Mouse (Mus musculus): ENCODE measurements at regions not wholly inside any gene's neighbourhood (a gene's known extent, or its start where the extent isn't known, plus 50 kb on each side); places are given as distances from the start of the nearest gene placed in this dataset.

DNA sequence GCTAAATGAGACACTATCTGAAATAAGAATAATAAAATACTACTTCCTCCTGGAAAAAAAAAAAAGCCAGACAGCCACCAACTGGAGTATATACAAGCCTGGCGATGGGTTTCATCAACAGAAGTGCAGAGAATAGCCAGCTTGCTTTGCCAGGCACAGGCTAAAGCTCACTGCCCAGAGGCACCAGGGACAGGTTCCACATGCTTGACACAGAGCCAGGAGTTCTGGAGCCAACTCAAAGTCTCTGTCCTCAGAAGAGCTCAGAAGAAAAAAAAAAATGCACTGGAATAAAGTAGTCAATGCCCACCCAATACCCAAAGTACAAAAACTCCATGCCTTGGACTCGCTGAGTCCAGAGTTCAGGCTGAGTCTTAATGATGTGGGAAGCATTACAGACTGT, 250.3 kb upstream of the Rgma start:
- Histone ChIP-seq H3K9me3 (replicated peaks; ENCODE audit: control insufficient read depth, low read length) (no peaks in the 10 kb centered on the region), H3K27me3 (ENCODE audit: control insufficient read depth, insufficient read depth, low read length) (peaks cover 19% of the 10 kb centered on the region), H3K4me2 (no peak overlapping the region), H3K9ac (ENCODE audit: low read depth, low read length) (no peak overlapping the region), H3K4me1 (ENCODE audit: control insufficient read depth, insufficient read depth, low read length) (no peaks in the 10 kb centered on the region), H3K27ac (ENCODE audit: low read depth, low read length) (no peak overlapping the region), H3K4me3 (ENCODE audit: low read depth, low read length) (no peak overlapping the region), H3K36me3 (ENCODE audit: control insufficient read depth, insufficient read depth, low read length) (no peaks in the 10 kb centered on the region)
- no peak for ATAC-seq (replicated peaks; ENCODE audit: insufficient number of reproducible peaks, low FRiP score, low TSS enrichment)
- WGBS (ENCODE audit: insufficient replicate concordance) = 80% methylated on average over 2 of the region's 2 CpGs

DNA sequence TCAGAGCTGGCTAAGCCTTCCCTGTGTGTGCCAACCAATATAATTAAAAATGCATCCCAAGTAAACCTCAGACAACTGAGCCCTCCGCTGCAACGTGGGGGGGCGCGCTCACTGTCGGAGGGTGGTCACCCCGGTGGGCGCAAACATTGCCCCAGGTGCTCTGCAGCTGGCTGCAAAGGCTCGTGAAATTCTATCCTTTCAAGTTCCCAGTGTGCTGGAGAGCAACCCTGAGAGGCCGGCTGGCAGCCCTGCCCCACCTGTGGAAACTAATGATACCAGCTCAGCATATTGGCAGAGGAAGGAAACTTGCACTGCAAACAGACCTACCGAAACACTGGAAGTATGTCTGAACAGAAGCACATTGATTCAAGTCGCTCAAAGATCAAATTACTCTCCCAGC, 249.4 kb upstream of the Rgma start:
- ATAC-seq (replicated peaks; ENCODE audit: insufficient number of reproducible peaks, low FRiP score, low TSS enrichment) = no peak

DNA sequence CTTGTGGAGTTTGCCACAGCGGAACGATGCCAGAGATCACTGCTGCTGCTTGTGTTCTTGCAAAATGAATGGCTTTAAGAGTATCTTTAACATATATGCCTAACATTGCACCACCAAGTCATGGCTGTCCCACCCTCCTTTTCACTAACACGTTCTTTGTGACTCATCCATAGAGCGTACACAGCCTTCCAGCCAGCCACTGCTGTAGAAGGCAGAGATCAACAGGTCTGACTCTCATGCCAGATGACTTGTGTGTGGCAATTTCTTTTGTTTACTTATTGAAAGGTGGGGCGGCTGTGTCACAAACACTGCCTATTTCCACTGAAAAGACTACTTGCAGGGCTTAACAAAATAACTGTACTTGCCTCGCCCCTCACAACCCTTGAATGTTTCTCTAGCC, 239.5 kb upstream of the Rgma start:
- H3K27ac ChIP-seq (ENCODE audit: low read depth, low read length) = no peak overlapping the region
- no peaks in the 10 kb centered on the region for H3K4me1 ChIP-seq (ENCODE audit: control insufficient read depth, insufficient read depth, low read length)
- H3K4me3 ChIP-seq (ENCODE audit: low read depth, low read length) = no peak overlapping the region
- 80% methylated on average over 6 of the region's 6 CpGs for WGBS (ENCODE audit: insufficient replicate concordance)
- no peak for ATAC-seq (replicated peaks; ENCODE audit: insufficient number of reproducible peaks, low FRiP score, low TSS enrichment)
- no peak overlapping the region for H3K4me2 ChIP-seq
- H3K27me3 ChIP-seq (ENCODE audit: control insufficient read depth, insufficient read depth, low read length) = peaks cover 27% of the 10 kb centered on the region
- no peak overlapping the region for H3K9ac ChIP-seq (ENCODE audit: low read depth, low read length)
- H3K36me3 ChIP-seq (ENCODE audit: control insufficient read depth, insufficient read depth, low read length) = no peaks in the 10 kb centered on the region
- H3K9me3 ChIP-seq (replicated peaks; ENCODE audit: control insufficient read depth, low read length) = no peaks in the 10 kb centered on the region

More for the DNA sequence above, 249.4 kb upstream of the Rgma start:
- no peak overlapping the region for H3K4me2 ChIP-seq
- H3K4me3 ChIP-seq (ENCODE audit: low read depth, low read length) = no peak overlapping the region
- no peak overlapping the region for H3K9ac ChIP-seq (ENCODE audit: low read depth, low read length)
- peaks cover 19% of the 10 kb centered on the region for H3K27me3 ChIP-seq (ENCODE audit: control insufficient read depth, insufficient read depth, low read length)
- no peaks in the 10 kb centered on the region for H3K4me1 ChIP-seq (ENCODE audit: control insufficient read depth, insufficient read depth, low read length)
- 17% methylated on average over 11 of the region's 11 CpGs for WGBS (ENCODE audit: insufficient replicate concordance)
- no peaks in the 10 kb centered on the region for H3K36me3 ChIP-seq (ENCODE audit: control insufficient read depth, insufficient read depth, low read length)
- H3K27ac ChIP-seq (ENCODE audit: low read depth, low read length) = no peak overlapping the region
- no peaks in the 10 kb centered on the region for H3K9me3 ChIP-seq (replicated peaks; ENCODE audit: control insufficient read depth, low read length)

DNA sequence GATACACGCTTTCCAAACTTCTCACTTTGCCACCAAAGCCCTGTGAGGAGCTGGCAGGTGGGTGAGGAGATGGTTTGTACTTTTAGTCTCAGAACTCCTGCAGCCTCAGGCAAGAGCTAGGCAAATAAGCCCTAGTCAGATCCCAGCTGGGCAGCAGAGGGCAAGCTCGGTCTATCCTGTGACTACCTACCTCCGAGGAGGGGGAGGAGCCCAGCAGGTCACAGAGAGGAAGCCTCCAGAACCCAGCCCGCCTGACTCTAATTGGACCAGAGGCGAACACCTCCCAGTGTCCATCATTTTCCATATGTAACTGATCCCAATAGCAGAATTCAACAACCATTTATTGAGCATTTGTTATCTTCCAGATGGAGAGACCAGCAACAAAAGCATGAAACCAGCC, 237.0 kb upstream of the Rgma start:
- ATAC-seq (replicated peaks; ENCODE audit: insufficient number of reproducible peaks, low FRiP score, low TSS enrichment) = no peak
- Histone ChIP-seq H3K4me1 (ENCODE audit: control insufficient read depth, insufficient read depth, low read length) (no peaks in the 10 kb centered on the region), H3K4me3 (ENCODE audit: low read depth, low read length) (no peak overlapping the region), H3K27ac (ENCODE audit: low read depth, low read length) (no peak overlapping the region), H3K9me3 (replicated peaks; ENCODE audit: control insufficient read depth, low read length) (no peaks in the 10 kb centered on the region), H3K27me3 (ENCODE audit: control insufficient read depth, insufficient read depth, low read length) (peaks cover 32% of the 10 kb centered on the region), H3K4me2 (no peak overlapping the region), H3K9ac (ENCODE audit: low read depth, low read length) (no peak overlapping the region), H3K36me3 (ENCODE audit: control insufficient read depth, insufficient read depth, low read length) (no peaks in the 10 kb centered on the region)
- 20% methylated on average over 5 of the region's 5 CpGs for WGBS (ENCODE audit: insufficient replicate concordance)

GRCm38 (mm10) chr7:73138861-73139493, 236.3 kb upstream of the Rgma start:
- Histone ChIP-seq H3K27me3 (ENCODE audit: control insufficient read depth, insufficient read depth, low read length) (peaks cover 32% of the 10 kb centered on the region), H3K9me3 (replicated peaks; ENCODE audit: control insufficient read depth, low read length) (no peaks in the 10 kb centered on the region), H3K4me2 (no peak overlapping the region), H3K36me3 (ENCODE audit: control insufficient read depth, insufficient read depth, low read length) (no peaks in the 10 kb centered on the region), H3K4me1 (ENCODE audit: control insufficient read depth, insufficient read depth, low read length) (no peaks in the 10 kb centered on the region), H3K27ac (ENCODE audit: low read depth, low read length) (no peak overlapping the region), H3K9ac (ENCODE audit: low read depth, low read length) (no peak overlapping the region), H3K4me3 (ENCODE audit: low read depth, low read length) (no peak overlapping the region)
- no peak for ATAC-seq (replicated peaks; ENCODE audit: insufficient number of reproducible peaks, low FRiP score, low TSS enrichment)
- WGBS (ENCODE audit: insufficient replicate concordance) = 9% methylated on average over 8 of the region's 8 CpGs

DNA sequence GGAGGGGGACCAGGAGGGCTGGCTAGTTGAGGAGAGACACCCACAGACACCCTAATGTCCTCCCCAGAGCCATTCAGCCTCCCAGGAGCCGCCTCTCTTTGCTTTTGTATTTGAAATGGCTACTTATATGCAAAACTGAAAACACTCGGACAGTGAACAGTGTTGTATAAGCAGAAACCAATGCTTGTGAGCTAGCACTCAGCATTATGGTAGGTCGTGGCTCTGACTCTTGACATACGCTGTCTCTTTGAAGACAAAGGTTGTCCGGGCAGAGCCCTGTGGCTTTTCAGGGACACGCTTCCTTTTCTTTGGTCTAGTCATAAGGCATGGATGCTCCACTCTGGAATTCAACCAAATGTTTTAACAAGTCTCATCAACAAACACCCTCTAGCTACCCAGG, 235.4 kb upstream of the Rgma start:
- Histone ChIP-seq H3K4me2 (peak overlapping the region; percentile 19), H3K27ac (ENCODE audit: low read depth, low read length) (no peak overlapping the region), H3K36me3 (ENCODE audit: control insufficient read depth, insufficient read depth, low read length) (no peaks in the 10 kb centered on the region), H3K9ac (ENCODE audit: low read depth, low read length) (no peak overlapping the region), H3K9me3 (replicated peaks; ENCODE audit: control insufficient read depth, low read length) (no peaks in the 10 kb centered on the region), H3K4me1 (ENCODE audit: control insufficient read depth, insufficient read depth, low read length) (no peaks in the 10 kb centered on the region), H3K4me3 (ENCODE audit: low read depth, low read length) (no peak overlapping the region), H3K27me3 (ENCODE audit: control insufficient read depth, insufficient read depth, low read length) (peaks cover 32% of the 10 kb centered on the region)
- WGBS (ENCODE audit: insufficient replicate concordance) = 30% methylated on average over 6 of the region's 6 CpGs
- ATAC-seq (replicated peaks; ENCODE audit: insufficient number of reproducible peaks, low FRiP score, low TSS enrichment) = no peak

GRCm38 (mm10) chr7:73141167-73141566, 234.1 kb upstream of the Rgma start:
- H3K27me3 ChIP-seq (ENCODE audit: control insufficient read depth, insufficient read depth, low read length) = peaks cover 32% of the 10 kb centered on the region
- 9% methylated on average over 5 of the region's 5 CpGs for WGBS (ENCODE audit: insufficient replicate concordance)
- H3K36me3 ChIP-seq (ENCODE audit: control insufficient read depth, insufficient read depth, low read length) = no peaks in the 10 kb centered on the region
- no peak overlapping the region for H3K4me2 ChIP-seq
- no peaks in the 10 kb centered on the region for H3K4me1 ChIP-seq (ENCODE audit: control insufficient read depth, insufficient read depth, low read length)
- no peak overlapping the region for H3K4me3 ChIP-seq (ENCODE audit: low read depth, low read length)
- ATAC-seq (replicated peaks; ENCODE audit: insufficient number of reproducible peaks, low FRiP score, low TSS enrichment) = no peak
- H3K27ac ChIP-seq (ENCODE audit: low read depth, low read length) = no peak overlapping the region
- no peak overlapping the region for H3K9ac ChIP-seq (ENCODE audit: low read depth, low read length)
- H3K9me3 ChIP-seq (replicated peaks; ENCODE audit: control insufficient read depth, low read length) = no peaks in the 10 kb centered on the region

GRCm38 (mm10) chr7:73143902-73144301, 231.4 kb upstream of the Rgma start:
- peaks cover 23% of the 10 kb centered on the region for H3K27me3 ChIP-seq (ENCODE audit: control insufficient read depth, insufficient read depth, low read length)
- H3K27ac ChIP-seq (ENCODE audit: low read depth, low read length) = no peak overlapping the region
- ATAC-seq (replicated peaks; ENCODE audit: insufficient number of reproducible peaks, low FRiP score, low TSS enrichment) = no peak
- H3K9ac ChIP-seq (ENCODE audit: low read depth, low read length) = no peak overlapping the region
- H3K4me1 ChIP-seq (ENCODE audit: control insufficient read depth, insufficient read depth, low read length) = no peaks in the 10 kb centered on the region
- H3K4me3 ChIP-seq (ENCODE audit: low read depth, low read length) = no peak overlapping the region
- 81% methylated on average over 11 of the region's 11 CpGs for WGBS (ENCODE audit: insufficient replicate concordance)
- H3K4me2 ChIP-seq = no peak overlapping the region
- no peaks in the 10 kb centered on the region for H3K36me3 ChIP-seq (ENCODE audit: control insufficient read depth, insufficient read depth, low read length)
- H3K9me3 ChIP-seq (replicated peaks; ENCODE audit: control insufficient read depth, low read length) = no peaks in the 10 kb centered on the region

DNA sequence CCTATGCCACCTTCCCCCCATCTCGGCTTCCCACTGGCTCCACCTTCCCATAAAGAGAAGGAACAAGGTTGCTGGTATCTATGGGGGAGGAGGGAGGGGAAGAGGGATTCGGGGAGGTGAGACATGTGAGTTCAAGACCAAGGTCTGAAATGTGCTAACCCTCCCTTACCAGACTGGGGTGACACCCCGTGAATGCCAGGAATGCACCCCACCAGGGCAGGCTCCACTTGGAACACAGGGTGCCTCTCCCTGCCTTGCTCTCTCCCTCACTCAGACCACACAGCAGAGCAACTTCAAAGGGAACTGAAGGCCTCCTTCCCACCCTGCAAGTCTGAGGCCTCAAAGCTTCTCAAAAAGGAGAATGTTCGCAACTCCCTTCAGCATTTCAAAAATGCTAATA, 230.5 kb upstream of the Rgma start:
- Histone ChIP-seq H3K9ac (ENCODE audit: low read depth, low read length) (no peak overlapping the region), H3K4me1 (ENCODE audit: control insufficient read depth, insufficient read depth, low read length) (no peaks in the 10 kb centered on the region), H3K27ac (ENCODE audit: low read depth, low read length) (no peak overlapping the region), H3K36me3 (ENCODE audit: control insufficient read depth, insufficient read depth, low read length) (no peaks in the 10 kb centered on the region), H3K4me2 (no peak overlapping the region), H3K27me3 (ENCODE audit: control insufficient read depth, insufficient read depth, low read length) (peaks cover 16% of the 10 kb centered on the region), H3K9me3 (replicated peaks; ENCODE audit: control insufficient read depth, low read length) (no peaks in the 10 kb centered on the region), H3K4me3 (ENCODE audit: low read depth, low read length) (no peak overlapping the region)
- WGBS (ENCODE audit: insufficient replicate concordance) = 38% methylated on average over 4 of the region's 4 CpGs
- ATAC-seq (replicated peaks; ENCODE audit: insufficient number of reproducible peaks, low FRiP score, low TSS enrichment) = no peak
